Mouse (Mus musculus): ENCODE results near the gene Nisch.

Gene Nisch

GRCm38 (mm10) chr14:31189348-31189747, 27.4 kb downstream of the Nisch start:
- DNase-seq: no peak

GRCm38 (mm10) chr14:31188771-31189181, 28.0 kb downstream of the Nisch start:
- no peak for DNase-seq

GRCm38 (mm10) chr14:31186656-31187055, 30.1 kb downstream of the Nisch start:
- DNase-seq: no peak

- no peak for DNase-seq
These were observed 32.6 kb downstream of the Nisch start for GRCm38 (mm10) chr14:31184195-31184594.

GRCm38 (mm10) chr14:31183541-31183940, 33.2 kb downstream of the Nisch start:
- no peak for DNase-seq

- no peak for DNase-seq
These were observed 33.9 kb downstream of the Nisch start for GRCm38 (mm10) chr14:31182786-31183290.

- no peak for DNase-seq
These were observed 35.2 kb downstream of the Nisch start for GRCm38 (mm10) chr14:31181512-31181911.

- DNase-seq: no peak
These were observed 36.9 kb downstream of the Nisch start for GRCm38 (mm10) chr14:31179677-31180365.

GRCm38 (mm10) chr14:31177715-31178114, 39.0 kb downstream of the Nisch start:
- no peak for DNase-seq

GRCm38 (mm10) chr14:31177287-31177686, 39.5 kb downstream of the Nisch start:
- no peak for DNase-seq

- DNase-seq: no peak
These were observed 43.2 kb downstream of the Nisch start for GRCm38 (mm10) chr14:31173537-31173936.

GRCm38 (mm10) chr14:31172781-31173455, 43.8 kb downstream of the Nisch start:
- no peak for DNase-seq

- DNase-seq: no peak
These were observed 44.9 kb downstream of the Nisch start for GRCm38 (mm10) chr14:31171821-31172220.

- no peak for DNase-seq
These were observed 45.4 kb downstream of the Nisch start for GRCm38 (mm10) chr14:31171386-31171785.

- no peak for DNase-seq
These were observed 45.8 kb downstream of the Nisch start for GRCm38 (mm10) chr14:31170963-31171362.

GRCm38 (mm10) chr14:31169508-31169907, 47.2 kb downstream of the Nisch start:
- DNase-seq: no peak

GRCm38 (mm10) chr14:31168425-31168824, 48.3 kb downstream of the Nisch start, which contains the start of gene Stab1:
Gene Stab1, minus strand, starts transcription at chr14:31168641.
- DNase-seq: no peak

GRCm38 (mm10) chr14:31166827-31167226, 49.9 kb downstream of the Nisch start:
- no peak for DNase-seq

GRCm38 (mm10) chr14:31165991-31166630, 50.6 kb downstream of the Nisch start:
- no peak for DNase-seq

- DNase-seq: no peak
These were observed 51.3 kb downstream of the Nisch start for GRCm38 (mm10) chr14:31165458-31165857.

- no peak for DNase-seq
These were observed 51.7 kb downstream of the Nisch start for GRCm38 (mm10) chr14:31165010-31165409.

GRCm38 (mm10) chr14:31164067-31164466, 52.7 kb downstream of the Nisch start:
- no peak for DNase-seq

GRCm38 (mm10) chr14:31161638-31162037, 55.1 kb downstream of the Nisch start:
- no peak for DNase-seq

- DNase-seq: no peak
These were observed 55.6 kb downstream of the Nisch start for GRCm38 (mm10) chr14:31161191-31161590.

Measured in right cerebral cortex, adult 18-20 months (tissue).